Mouse (Mus musculus) limb, embryonic 10.5 days (tissue): Measurements from ENCODE around the gene Cbx4. TPM values are rescaled to one million over a fixed set of nuclear protein-coding genes. Genes with fewer than 3 reads are reported as not detected.

Experiments
- DNase-seq: peaks from one replicate; pipeline ENCODE4 v3.0.0-alpha.2; 2017; ENCODE audit warnings: low spot score
- H3K27ac ChIP-seq: fragments of 300-500 bp; sonication (generic); 2 replicates; pipeline ENCODE4 v1.5.1; 2016; ENCODE audit warnings: mild to moderate bottlenecking
- H3K27me3 ChIP-seq: fragments of 300-500 bp; sonication (generic); 2 replicates; pipeline ENCODE4 v1.6.1; 2016; ENCODE audit warnings: low read depth, mild to moderate bottlenecking; ENCODE audit not compliant: poor library complexity, severe bottlenecking
- H3K36me3 ChIP-seq: fragments of 300-500 bp; sonication (generic); 2 replicates; pipeline ENCODE4 v1.6.1; 2016; ENCODE audit warnings: mild to moderate bottlenecking, moderate library complexity
- H3K4me1 ChIP-seq: fragments of 300-500 bp; sonication (generic); 2 replicates; pipeline ENCODE4 v1.6.1; 2016
- H3K4me3 ChIP-seq: fragments of 300-500 bp; sonication (generic); 2 replicates; pipeline ENCODE4 v1.5.1; 2016; ENCODE audit warnings: mild to moderate bottlenecking, moderate library complexity
- H3K9me3 ChIP-seq: fragments of 300-500 bp; sonication (generic); replicated peaks from 2 replicates; pipeline ENCODE4 v1.6.1; 2016; ENCODE audit warnings: mild to moderate bottlenecking
- WGBS: fragments of 180-500 bp; shearing (Covaris S2); methylation state at CpG from one replicate; pipeline ENCODE4 v1.1.7; 2016; 5-methylcytosine and 5-hydroxymethylcytosine counted together
- polyA plus RNA-seq: library from polyadenylated mRNA; unstranded; fragments of >200 nt; fragmentation: Nextera tagmentation; extraction: Ambion mirVana; gene quantifications from 2 replicates; pipeline ENCODE4 v1.2.1, GENCODE M21; 2016

Cbx4 gene
- polyA plus RNA-seq, 1 experiment from 2014 or later = 7.1 TPM

- peak overlapping the region; percentile 72 for H3K27ac ChIP-seq
- WGBS = under 1% methylated on average over 57 of the region's 57 CpGs
- H3K9me3 ChIP-seq = no peaks in the 10 kb centered on the region
- H3K27me3 ChIP-seq = peaks cover 80% of the 10 kb centered on the region
- peaks cover 84% of the 10 kb centered on the region for H3K4me1 ChIP-seq
- peak overlapping the region; percentile 73 for H3K4me3 ChIP-seq
- H3K36me3 ChIP-seq = peaks cover 14% of the 10 kb centered on the region
- peak; percentile 75 for DNase-seq
These were observed 48.9 kb downstream of the Cbx4 start for GRCm38 (mm10) chr11:119036934-119037779.

- peaks cover 73% of the 10 kb centered on the region for H3K27me3 ChIP-seq
- no peak overlapping the region for H3K27ac ChIP-seq
These were observed 49.6 kb downstream of the Cbx4 start for GRCm38 (mm10) chr11:119036447-119036846.

DNA sequence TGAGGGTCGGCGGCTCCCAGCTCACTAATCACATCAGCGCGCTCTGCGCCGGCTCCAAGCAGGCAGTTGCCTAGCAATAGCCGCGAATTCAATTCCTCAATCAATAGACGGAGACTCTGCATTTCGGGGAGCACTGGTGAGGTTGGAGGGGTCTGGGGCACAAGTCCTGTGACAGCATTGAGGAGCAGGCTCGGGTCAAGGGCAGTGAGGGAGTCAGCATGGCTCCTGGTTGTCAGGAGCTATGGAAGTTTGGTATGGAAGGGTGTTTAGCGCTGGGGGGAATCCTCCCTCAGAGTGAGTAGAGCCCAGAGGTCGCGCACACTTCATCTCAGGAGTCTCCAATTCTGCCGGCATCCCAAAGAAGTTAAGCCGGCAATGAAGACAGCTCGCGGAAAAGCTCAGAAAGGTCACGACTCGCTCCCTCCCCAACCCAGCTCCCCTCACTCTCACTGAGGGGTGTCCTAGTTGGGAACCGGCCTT lies 50.3 kb downstream of the Cbx4 start:
- H3K9me3 ChIP-seq = no peaks in the 10 kb centered on the region
- no peak overlapping the region for H3K27ac ChIP-seq
- H3K4me1 ChIP-seq = peaks cover 72% of the 10 kb centered on the region
- DNase-seq = peak; percentile 69
- under 1% methylated on average over 21 of the region's 21 CpGs for WGBS
- H3K27me3 ChIP-seq = peaks cover 70% of the 10 kb centered on the region
- peak overlapping the region; percentile 28 for H3K4me3 ChIP-seq
- H3K36me3 ChIP-seq = peaks cover 24% of the 10 kb centered on the region

More at GRCm38 (mm10) chr11:119036447-119036846, 49.6 kb downstream of the Cbx4 start:
- H3K36me3 ChIP-seq = peaks cover 19% of the 10 kb centered on the region
- H3K4me3 ChIP-seq = peak overlapping the region; percentile 73
- peaks cover 77% of the 10 kb centered on the region for H3K4me1 ChIP-seq
- no peaks in the 10 kb centered on the region for H3K9me3 ChIP-seq
- DNase-seq = peak; percentile 54
- WGBS = under 1% methylated on average over 15 of the region's 15 CpGs

DNA sequence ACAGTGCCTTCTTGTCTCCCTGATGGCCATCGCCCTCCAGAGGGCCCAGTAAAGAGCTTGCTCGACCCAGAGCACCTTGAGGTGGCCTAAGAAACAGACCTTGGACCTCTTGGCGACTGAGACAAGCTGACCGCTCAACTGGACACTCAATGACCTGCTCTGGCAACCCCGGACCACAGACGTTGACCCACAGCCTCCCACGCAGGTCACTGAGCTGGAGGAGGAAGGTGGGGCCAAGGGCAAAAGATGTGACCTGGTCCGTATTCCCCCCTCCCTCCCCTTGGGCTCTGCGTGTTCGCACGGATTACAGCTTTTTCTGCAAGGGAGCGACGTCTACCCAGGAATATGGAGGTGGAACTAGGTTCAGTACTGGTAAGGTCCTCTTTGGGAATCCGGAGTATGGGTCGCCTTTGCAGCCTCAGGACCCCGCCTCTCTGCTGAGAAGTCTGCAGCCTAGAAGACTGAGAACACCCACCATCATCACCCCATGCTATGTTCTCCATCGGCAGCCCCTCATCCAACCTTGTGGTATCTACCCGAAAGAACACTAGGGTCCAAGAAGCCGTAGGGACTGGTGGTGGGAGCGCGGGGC lies 50.8 kb downstream of the Cbx4 start:
- H3K9me3 ChIP-seq = no peaks in the 10 kb centered on the region
- peak overlapping the region; percentile 20; the same call in 1 of the 2 replicates for H3K27ac ChIP-seq
- H3K4me1 ChIP-seq = peaks cover 68% of the 10 kb centered on the region
- peak; percentile 53 for DNase-seq
- WGBS = 1% methylated on average over 21 of the region's 21 CpGs
- H3K36me3 ChIP-seq = peaks cover 30% of the 10 kb centered on the region
- peak overlapping the region; percentile 28 for H3K4me3 ChIP-seq
- peaks cover 70% of the 10 kb centered on the region for H3K27me3 ChIP-seq

DNA sequence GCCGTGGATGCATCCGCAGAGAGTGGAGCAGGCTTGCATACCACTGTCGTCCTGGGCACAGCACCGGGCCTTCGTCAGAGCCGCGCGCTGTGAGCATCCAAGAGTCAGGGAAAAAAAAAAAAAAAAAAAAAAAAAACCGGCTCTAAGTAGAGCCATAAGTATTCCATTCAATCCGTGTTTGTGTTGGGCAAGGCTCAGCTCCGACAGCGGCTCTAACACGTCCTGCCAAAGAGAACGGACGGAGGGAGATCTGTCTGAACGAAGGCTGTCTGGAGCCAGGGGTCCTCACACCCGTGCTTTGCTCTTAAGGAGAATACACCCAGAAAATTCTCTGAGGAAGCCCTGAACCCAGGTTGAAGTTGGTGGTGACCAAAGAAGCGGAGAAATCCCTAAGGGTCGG lies 51.4 kb downstream of the Cbx4 start:
- Histone ChIP-seq H3K36me3 (peaks cover 35% of the 10 kb centered on the region), H3K4me1 (peaks cover 62% of the 10 kb centered on the region), H3K27ac (peak overlapping the region; percentile 20; the same call in 1 of the 2 replicates), H3K4me3 (peak overlapping the region; percentile 42), H3K9me3 (no peaks in the 10 kb centered on the region), H3K27me3 (peaks cover 67% of the 10 kb centered on the region)
- 2% methylated on average over 19 of the region's 19 CpGs for WGBS
- DNase-seq = peak; percentile 48

- Histone ChIP-seq H3K27ac (peak overlapping the region; percentile 30; the same call in 1 of the 2 replicates), H3K36me3 (peaks cover 37% of the 10 kb centered on the region), H3K4me3 (peak overlapping the region; percentile 42), H3K4me1 (peaks cover 61% of the 10 kb centered on the region), H3K27me3 (peaks cover 60% of the 10 kb centered on the region), H3K9me3 (no peaks in the 10 kb centered on the region)
- WGBS = under 1% methylated on average over 26 of the region's 26 CpGs
- DNase-seq = peak; percentile 89
These were observed 52.0 kb downstream of the Cbx4 start for GRCm38 (mm10) chr11:119033874-119034558.

Other genes starting within 250 kb of the Cbx4 start
- 1.4 and 1.7 TPM in 2 replicates for gene Rbfox3, start 174.6 kb downstream of the Cbx4 start, polyA plus RNA-seq
- gene Enpp7, start 98.0 kb downstream of the Cbx4 start, polyA plus RNA-seq = not detected in 2 replicates
- 151 and 170 TPM in 2 replicates for gene Cbx2, start 63.3 kb downstream of the Cbx4 start, polyA plus RNA-seq
- gene Cbx8, start 45.3 kb downstream of the Cbx4 start, polyA plus RNA-seq = 12.2 and 15.1 TPM in 2 replicates
- 19.6 and 20.2 TPM in 2 replicates for gene Tbc1d16, start 142.3 kb upstream of the Cbx4 start, polyA plus RNA-seq
- gene Ccdc40, start 142.4 kb upstream of the Cbx4 start, polyA plus RNA-seq = 9.8 and 12.8 TPM in 2 replicates
- gene Gaa, start 181.7 kb upstream of the Cbx4 start, polyA plus RNA-seq = 23.4 and 27.8 TPM in 2 replicates
- 503 and 564 TPM in 2 replicates for gene Eif4a3, start 213.9 kb upstream of the Cbx4 start, polyA plus RNA-seq
- gene Card14, start 221.5 kb upstream of the Cbx4 start, polyA plus RNA-seq = 0.08 and 0.30 TPM in 2 replicates